Mouse (Mus musculus) G1E-ER4 (cell line): Measurements from ENCODE around the gene Tmem38b. TPM values are rescaled to one million over a fixed set of nuclear protein-coding genes. Genes with fewer than 3 reads are reported as not detected.

Source experiments
- GATA1 ChIP-seq: IDR thresholded peaks from one replicate; pipeline ENCODE4 v1.8.0; 2012; ENCODE audit warnings: low read length, inconsistent platforms
- polyA plus RNA-seq: library from polyadenylated mRNA; stranded (reverse); fragments of >175 nt; gene quantifications from 2 replicates; pipeline ENCODE4 v1.2.3, GENCODE M21; 2012

Tmem38b gene
- polyA plus RNA-seq, 1 experiment, result 4.4 TPM

DNA sequence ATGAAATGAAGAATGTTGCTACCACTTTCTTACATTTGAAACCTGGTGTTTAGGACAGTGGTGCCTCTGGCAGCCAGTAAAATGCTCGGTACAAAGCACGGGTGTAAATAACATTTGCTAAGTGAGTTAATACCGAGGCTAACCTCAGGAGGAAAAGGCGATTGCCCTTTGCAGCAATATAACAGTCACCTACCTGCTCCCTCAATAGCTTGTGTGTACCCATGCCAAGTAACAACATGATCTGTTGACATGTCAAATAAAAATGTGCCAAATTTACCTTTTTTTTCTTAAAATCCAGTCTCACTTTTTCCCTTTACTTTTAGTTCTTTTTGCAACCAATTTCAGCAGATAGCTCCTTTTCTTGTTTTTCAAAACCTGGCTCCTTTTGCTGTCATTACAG lies 1.0 kb upstream of the Tmem38b start:
- TF ChIP-seq GATA1, result no peak

DNA sequence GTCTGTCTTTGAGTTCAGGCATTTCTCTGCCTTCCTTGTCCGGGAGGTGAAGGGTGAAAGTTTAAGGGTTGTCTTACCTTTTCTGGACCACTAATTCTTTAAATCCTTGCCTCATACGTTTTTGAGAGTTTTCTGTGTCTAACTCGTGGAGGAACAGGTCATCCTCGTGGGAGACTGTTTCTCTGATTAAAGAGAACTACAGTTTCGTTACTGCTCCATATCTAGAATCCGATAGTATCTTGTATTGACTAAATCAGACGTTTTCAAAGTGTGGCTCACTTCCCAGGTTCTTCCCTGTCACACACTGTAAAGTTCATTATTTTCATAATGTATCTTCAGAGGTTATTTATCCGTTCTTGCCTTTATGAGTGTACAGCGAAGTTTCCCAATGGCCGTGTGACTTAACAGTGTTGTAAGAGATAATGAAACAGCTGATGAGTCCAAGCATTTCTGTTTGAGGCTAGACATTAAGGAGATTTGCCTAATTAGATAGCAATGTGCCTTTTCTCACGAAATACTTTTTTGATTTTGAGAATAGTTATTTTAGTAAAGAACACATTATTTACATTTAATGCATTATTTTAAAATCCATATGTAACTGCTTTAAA lies 900 bp downstream of the Tmem38b start:
- no peak for TF ChIP-seq GATA1

DNA sequence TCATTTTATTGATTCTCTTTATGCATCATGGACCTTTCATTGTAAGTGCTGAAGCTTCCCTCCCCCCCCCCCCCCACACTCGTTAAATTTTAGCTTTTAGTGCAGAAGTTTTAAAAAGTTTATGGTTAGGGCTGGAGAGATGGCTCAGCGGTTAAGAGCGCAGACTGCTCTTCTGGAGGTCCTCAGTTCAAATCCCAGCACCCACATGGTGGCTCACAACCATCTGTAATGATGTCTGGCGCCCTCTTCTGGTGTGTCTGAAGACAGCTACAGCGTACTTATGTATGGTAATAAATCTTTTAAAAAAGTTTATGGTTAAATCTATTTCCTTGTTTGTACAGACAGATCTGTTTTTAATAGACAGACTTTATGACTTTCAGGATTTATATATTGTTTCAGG lies 2.0 kb downstream of the Tmem38b start:
- no peak for TF ChIP-seq GATA1

DNA sequence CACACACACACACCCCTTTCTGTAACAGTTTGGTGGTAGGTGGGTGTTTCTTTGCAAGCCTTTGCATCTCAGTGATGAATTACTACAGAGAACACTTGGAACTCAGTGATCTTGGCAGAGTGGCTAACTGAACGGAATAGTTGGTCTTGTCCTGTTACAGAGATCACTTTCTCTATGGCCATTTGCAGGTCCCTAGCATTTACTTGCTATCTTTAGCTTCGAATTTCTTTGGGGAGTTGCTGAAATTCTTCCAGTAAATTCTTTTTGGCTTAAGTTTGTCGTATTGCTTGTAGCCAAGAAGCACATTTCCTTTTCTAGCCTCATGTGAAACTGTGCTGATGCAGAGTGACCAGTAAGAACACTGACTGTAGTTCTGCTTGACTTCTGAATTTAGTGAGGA lies 3.1 kb downstream of the Tmem38b start:
- TF ChIP-seq GATA1, result no peak

DNA sequence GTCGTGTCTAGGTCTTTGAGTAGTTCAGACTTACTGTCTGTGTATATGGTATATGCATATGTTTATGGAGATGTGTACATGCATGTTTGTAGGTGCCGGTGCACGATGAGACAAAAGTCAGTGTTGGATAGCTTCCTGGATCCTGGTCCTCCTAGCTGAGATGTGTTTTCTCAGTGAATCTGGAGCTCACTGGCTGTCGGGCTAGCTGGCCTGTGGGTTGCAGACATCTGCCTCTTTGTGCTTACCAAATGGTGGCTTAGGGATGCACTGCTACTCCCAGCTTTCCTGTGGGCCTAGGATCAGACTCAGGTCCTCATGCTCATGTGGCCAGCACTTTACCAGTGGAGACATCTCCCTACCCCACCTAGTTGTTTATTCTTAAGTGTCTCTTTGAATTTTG lies 4.2 kb downstream of the Tmem38b start:
- no peak for TF ChIP-seq GATA1

DNA sequence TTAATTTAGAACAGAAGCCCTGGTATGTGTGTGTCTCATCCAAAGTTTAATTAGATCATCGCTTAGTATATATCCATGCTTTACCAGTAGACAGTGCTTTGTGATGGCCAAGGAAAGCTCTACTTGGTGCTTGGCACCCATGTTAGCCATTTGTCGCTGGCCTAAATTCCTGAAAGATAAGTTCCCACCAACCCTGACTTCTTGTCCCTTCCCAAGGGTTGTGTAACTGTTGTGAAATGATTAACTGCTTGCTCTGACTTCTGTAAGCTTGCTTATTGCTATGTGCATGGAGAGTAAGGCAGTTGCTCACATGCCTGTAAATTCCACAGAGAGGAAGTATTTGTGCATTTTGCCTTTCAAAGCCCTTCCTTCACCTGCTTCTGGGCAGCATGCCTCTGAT lies 4.7 kb downstream of the Tmem38b start:
- TF ChIP-seq GATA1, result no peak

DNA sequence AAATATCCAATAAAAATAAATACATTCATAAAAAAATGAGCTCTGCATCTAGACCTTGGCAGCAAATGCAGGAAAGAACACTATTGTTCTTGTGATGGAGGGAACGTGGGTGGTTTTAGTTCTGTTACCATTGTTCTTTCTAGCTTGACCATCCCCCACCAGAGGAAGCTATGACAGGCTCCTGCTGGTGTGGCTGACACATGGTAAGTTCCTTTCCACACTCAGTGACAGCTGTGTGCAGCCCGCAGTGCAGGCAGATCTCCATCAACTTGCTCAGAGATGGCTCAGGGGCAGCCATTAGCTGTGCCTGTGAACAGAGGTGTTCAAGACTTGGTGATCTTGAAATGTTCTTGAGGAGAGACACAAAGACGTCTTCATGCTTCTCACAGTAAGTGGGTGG lies 6.5 kb downstream of the Tmem38b start:
- no peak for TF ChIP-seq GATA1

DNA sequence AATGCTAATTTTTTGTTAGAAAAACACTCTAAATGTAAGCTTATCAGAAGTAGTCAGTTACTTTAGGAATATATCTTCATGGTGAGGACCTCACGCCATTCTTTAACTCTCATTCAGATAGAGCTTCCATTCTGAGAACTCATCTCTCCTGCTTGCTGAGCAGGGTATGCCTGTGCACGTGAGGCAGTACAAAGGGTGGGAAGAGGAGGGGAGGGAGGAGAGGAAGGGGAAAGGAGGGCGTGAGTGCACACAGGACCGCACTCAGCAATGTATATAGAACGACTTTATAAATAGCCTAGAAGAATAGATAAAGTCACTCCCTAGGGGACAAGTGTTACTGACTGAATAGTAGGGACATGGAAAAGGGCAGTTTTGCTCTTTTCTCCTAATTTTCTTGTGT lies 11.1 kb downstream of the Tmem38b start:
- TF ChIP-seq GATA1, result no peak

DNA sequence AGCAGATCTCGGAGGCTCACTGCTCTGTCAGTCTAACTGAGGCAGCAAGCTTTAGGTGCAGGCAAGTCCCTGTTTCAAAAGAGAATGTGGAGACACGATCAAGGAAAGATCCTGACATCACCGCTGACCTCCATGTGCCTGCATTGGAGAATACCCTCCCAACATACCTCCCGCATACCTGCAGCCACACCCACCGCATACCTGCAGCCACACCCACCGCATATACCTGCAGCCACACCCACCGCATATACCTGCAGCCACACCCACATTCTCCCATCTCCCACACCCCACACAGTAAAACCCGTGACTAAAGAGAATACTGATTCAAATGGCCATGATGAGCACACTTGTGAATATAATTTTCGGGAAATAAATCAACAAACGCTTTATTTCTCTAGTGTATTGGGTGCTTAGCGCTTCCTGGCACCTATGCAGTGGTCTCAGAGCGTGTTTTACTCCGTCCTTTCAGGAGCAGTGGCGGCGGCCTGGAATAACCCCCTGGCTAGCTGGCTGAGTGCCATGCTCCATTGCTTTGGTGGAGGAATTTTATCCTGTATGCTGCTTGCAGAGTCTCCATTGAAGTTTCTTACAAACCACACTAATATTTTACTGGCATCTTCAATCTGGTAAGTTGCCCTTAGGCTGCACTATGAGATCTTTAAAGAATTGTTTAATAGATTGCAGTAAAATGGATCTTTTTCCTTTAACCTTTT lies 14.5 kb downstream of the Tmem38b start:
- TF ChIP-seq GATA1, result no peak

DNA sequence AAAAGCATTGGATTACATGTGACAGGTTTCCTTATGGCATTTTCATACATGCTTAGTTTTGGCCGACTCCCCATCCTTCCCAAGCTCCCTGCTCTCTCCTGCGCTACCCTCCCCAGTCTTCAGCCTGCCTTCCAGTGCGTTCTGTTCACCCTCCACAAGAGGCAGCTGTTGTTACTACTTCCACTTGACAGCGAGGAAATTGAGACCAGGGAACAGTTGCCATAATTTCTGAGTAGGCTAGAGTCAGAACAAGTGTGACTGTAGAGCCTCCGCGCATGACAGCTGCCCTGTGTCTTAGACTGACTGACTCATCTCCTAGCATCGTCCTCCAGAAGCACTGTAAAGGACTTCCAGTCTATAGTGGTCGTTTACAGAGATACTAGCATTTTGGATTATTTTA lies 17.7 kb downstream of the Tmem38b start:
- TF ChIP-seq GATA1, result no peak

DNA sequence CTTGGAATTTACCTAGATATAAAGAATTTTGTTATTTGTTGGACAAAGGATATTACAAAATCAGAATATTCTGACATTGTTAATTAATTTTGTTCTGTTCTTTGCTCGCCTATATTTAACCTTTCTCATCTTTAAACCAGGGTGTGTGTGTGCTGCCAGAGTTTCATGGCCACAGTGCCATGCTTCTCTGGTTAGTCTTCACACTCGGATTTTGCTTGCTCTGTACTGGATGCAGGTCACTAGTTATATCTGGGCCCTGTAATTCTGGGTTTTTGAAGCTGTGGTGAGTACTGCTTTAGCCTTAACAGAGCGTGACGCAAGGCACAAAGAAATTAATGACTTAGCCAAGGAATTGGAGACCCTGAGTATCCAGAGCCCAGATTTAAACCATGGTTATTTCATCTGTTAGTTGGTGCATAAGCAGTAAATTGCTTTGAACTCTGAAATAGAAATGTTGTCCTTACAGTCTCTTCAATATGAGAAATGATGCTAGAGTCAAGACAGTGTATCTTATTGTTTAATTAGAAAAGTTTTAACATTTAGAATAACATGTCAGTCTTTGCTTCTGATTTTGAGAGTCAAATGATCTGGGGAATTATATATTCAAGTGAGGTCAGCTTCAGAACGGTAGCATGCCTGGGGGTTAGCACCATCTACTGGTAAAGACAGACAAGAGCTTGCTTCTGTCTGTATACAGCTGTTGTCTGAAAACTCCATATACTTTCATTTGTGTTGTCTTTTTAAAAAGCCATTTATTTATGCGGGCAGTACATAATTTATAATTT lies 19.2 kb downstream of the Tmem38b start:
- no peak for TF ChIP-seq GATA1

DNA sequence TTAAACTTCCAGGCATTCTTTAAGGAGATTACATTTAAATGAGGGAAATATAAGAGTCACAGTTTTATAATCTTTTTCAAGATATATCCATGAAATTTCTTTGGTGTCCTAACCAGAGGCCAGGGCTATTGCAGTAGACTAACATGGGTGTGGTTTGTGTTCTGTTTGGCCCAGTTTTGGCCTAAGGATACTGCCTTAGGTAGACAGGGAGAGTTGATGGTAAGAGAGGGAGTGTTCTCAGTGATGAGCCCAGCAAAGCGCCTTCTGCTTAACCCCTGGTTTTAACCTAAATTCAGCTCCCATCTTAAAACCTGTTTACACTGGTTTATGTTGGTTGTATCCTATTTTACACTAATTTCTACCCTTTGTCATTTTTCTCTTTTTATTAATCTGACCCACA lies 19.8 kb downstream of the Tmem38b start:
- no peak for TF ChIP-seq GATA1

DNA sequence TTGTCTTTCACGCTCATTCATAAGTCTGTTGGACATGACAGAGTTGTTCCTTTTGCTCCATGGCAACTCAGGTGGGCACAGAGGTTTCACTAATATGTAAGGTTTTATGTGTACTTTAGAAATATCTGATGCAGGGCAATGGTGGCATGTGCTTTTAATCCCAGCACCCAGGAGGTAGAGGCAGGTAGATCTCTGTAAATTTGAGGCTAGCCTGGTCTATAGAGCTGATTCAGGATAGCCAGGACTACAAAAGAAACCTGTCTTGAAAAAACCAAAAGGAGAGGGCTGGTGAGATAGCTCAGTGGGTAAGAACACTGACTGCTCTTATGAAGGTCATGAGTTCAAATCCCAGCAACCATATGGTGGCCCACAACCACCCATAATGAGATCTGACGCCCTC lies 20.5 kb downstream of the Tmem38b start:
- no peak for TF ChIP-seq GATA1

DNA sequence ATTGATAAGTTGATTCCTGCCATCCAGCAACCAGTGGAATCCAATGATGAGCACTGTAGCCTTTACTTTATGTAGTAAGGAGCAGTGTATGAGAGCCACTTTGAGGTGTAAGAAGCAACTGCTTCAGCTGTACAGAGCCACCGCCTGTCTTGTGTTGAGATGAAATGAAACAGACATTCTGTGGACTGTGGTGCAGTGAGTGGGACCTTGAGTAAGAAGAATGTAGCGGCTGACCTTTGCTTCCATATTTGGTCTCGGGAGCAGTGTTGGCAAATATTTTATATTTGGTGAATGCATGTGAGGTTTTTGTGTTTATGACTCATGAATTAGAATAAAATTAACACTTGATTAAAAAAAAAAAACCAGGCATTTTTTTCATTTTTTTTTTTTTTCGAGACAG lies 21.7 kb downstream of the Tmem38b start:
- TF ChIP-seq GATA1, result no peak

DNA sequence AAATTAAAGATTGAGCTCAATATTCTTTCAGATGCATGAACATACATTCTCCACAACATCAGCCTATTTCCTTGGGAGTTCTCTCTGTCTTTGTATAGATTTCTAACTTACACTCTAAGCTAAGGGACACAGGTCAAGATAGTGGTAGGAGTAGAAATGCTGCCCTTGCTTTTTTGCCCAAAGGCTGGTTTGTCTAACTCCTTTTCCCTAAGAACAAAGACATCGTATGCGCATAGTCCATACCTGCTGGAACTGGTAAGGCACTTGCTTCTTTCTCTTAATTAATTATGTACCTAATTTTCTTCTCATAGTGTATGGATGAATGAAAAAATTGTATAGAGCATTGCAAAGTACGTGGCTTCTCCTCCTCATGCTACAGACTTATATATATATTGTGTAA lies 22.5 kb downstream of the Tmem38b start:
- TF ChIP-seq GATA1, result no peak

DNA sequence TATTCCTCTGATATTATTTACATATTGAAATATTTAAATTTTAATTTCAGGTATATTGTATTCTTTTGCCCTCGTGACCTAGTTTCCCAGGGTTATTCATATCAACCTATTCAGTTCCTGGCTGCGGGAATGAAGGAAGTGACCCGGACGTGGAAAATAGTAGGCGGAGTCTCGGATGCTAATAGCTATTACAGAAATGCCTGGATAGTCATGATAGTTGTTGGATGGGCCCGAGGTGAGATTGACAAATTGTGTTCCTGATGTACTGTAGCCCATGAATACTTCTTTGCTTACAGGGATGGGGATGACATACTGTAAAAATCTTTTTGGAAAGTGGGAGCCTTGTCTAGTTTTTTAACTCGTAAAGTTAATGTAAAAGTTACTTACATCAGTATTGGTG lies 23.0 kb downstream of the Tmem38b start:
- no peak for TF ChIP-seq GATA1

DNA sequence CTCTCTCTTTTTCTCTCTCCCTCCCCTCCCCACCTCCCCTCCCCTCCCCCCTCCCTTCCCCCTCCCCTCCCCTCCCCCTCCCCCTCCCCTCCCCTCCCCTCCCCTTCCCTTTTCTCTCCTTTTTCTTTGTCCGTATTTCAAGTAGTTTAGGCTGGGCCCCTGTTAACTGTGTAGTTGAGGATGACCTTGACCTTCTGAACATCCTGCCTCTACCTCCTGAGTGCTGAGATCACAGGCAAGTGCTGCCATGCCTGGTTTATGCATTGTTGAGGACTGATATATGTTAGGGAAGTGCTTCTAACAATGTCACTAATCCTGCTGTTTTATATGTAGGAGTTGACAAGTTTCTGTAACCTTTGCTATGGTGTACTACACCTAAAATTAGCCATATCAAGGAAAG lies 24.0 kb downstream of the Tmem38b start:
- TF ChIP-seq GATA1, result no peak

DNA sequence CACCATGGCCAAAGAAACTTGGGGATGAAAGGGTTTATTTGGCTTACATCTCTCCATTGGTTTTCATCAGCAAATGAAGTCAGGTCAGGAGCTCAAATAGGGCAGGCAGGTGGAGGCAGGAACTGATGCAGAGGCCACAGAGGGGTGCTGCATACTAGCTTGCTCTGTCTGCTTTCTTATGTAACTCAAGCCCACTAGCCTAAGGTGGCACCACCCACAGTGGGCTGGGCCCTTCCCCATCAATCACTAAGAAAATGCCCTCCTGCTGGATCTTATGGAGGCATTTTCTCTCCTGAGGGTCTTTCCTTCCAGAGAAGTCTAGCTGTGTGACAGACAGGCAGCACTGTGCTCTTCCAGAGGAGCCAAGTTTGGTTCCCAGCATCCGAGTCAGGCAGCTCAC lies 27.5 kb downstream of the Tmem38b start:
- TF ChIP-seq GATA1, result no peak
